Mouse (Mus musculus) gonadal fat pad, adult 2 months (tissue): ENCODE results near the gene Ccl17. TPM values are rescaled to one million over a fixed set of nuclear protein-coding genes. Genes with fewer than 3 reads are reported as not detected.

Source experiments
- DNase-seq: peaks from one replicate; pipeline ENCODE4 v3.0.0-alpha.2; 2012; ENCODE audit warnings: low read depth
- polyA plus RNA-seq: library from polyadenylated mRNA; depleted of rRNA; stranded (reverse); fragments of >200 nt; gene quantifications from 2 replicates; pipeline ENCODE4 v1.2.3, GENCODE M21; 2012

The Ccl17 gene
- polyA plus RNA-seq, 1 experiment, result 4.1 TPM

DNA sequence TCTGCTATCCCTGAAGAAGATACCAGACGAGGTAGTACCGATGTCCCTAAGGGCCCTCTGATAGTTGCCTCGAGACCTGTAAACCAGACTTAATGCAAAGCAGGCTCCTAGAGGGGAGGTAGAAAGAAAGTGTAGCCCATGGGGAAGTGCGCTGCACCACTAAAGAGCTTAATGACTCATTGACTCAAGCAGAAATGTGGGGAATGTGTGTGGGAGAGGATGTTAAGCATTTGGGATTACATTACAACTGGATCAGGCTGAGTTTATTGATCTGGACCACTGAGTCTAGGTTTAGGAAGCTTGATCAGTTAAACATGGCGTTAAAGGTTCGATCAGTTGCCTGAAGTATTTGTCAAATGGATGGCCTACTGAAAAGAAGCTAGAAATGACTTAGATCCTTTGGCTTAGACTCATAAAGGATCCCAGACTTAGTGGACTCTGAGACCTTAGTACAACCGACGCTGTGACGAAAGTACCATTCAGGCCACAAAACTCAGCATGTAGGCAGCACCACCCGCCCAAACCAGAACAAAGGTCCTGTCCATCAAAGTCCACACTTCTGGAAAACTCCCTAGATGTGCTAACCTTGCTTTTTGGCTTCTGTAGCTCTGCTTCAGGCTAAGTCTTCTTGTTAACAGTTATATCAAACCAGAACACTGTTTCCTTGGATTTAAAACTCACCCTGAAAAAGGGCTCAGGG is 20.8 kb upstream of the Ccl17 start:
- no peak for DNase-seq

DNA sequence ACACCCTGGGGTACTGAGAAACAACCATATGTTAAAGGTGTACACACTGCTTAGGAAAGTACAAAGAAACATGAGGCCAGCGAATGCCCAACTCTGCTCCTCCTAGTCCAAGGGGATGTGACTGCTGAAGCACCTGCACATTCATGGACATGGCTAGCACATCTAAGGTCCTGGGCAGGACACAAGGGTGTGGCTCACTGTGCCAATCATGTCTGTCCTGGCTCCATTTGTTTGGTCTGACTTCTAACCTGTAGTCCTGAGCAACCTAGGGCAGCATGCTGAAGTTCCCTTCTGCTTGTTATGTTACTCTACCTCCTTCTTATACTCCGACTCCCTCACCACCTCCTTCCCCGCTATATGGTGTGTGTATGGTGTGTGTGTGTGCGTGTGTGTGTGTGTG is 15.9 kb upstream of the Ccl17 start:
- DNase-seq, result no peak

DNA sequence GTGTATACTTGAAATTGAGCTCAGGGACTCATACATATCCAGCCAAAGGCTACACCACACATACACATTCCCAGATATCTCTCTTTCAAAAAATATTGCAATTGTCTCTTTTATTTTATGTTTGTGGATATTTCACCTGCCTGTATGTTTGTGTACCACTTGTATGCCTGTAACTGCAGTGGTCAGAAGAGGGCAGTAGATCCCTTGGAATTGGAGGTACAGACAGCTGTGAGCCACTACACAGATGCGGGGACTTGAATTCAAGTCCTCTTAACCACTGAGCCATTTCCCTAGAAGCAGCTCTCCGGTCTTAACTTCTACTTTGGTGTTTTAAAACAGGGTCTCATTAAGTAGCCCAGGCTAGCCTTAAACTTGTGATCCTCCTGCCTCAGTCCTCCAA is 15.5 kb upstream of the Ccl17 start:
- DNase-seq, result no peak

DNA sequence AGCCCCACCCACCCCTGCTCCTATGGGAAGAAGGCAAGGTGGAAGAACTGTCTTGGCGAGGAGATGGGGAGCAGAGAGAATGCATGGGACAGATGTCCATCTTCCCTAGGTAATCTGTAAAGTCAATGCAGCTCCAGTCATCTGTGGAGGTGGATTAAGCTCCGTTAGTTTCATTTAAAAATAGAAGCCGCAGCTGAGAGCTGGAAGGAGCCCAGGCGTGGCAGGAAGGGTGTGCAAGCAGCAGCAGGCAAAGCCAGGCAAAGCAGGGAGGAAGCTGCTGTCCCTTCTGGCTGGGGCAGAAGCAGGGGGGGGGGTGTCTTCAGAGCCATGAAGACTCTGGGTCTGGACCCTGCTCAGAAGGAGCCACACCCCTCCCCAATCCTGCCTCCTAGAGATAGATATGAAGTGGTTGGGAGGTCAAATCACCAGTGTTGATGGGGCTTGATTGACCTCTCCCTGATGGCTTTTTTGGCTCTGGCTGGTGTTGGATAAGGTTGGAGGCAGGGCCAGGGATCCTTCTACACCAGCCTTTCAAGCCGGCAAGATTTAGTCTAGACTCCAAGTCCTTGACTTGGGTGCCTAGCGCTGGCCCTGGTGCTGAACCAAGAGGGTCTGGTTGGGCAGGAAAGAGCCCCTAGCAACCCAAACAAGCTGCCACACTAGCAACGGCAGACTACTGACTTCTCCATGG is 9.8 kb upstream of the Ccl17 start:
- DNase-seq, result no peak

DNA sequence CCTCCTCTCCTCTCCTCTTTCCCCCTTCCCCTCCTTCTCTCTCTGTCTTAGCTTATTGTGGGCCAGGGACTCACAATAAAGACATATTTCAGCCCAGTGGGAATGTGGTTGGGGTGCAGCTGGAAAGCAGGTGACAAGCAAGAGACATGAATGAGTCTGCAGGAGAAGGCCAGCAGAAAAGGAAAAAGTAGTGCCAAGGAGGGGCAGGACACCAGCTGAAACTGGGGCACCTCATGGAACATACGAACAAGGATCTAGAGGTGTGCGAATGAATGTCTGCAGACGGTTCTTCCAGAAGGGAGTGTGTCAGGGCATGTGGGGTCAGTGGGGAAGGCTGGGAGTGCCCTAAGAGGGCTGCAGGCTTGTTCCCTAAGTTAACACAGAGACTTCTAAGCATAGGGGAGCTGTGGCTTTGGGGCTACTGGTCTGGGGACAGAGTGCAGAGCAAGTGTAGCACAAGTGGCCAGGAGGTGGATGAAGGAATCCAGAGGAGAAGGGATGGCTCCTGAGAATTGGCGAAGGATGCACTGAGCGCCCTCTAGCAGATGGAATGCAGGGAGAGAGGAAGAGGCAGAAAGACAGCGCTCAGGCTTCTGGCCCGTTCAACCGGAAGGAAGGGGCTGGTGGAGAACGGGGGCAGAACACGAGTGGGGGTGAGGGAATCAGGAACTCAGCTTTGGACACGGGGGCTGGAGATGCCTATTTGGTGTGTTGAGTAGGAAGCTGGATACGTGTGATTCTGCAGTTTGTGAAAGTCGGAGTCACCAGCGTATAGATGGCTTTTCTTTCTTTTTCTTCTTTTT is 8.8 kb upstream of the Ccl17 start:
- no peak for DNase-seq

DNA sequence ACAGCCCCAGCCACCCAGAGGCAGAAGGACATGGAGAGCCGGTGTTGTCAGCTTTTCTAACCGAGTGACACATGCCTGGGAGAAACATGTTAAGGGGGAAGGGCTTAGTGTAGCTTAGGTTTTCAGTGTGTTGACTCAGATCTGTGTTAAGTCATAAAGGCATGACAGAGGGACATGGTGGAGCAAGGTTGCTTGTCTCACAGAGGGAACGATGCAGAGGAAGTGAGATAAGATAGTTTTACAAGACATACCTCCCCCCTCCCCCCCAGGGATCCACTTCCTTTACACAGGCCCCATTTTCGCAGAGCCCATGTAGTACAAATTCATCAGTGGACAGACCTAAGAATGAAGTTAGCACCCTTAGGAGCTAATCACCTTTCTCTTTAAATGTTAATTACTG is 7.9 kb upstream of the Ccl17 start:
- no peak for DNase-seq

DNA sequence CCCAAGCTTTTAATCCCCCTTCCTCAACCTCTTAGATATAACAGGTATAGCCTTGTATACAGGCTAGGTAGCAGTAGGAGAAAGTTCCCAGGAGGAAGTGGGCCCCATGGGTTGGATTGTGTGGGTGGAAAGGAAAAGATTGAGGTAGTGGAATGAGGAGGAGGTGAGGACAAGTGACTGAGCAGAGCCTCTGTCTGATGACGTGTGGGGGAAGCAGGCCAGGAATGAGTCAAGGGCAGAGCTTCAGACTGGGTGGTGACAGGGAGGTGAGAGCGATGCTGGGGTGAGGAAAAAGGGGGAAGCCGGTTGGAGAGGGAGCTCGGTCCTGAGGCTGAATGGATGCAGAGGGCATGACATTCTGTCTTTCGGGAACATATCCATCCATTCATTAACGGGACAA is 6.7 kb upstream of the Ccl17 start:
- no peak for DNase-seq

DNA sequence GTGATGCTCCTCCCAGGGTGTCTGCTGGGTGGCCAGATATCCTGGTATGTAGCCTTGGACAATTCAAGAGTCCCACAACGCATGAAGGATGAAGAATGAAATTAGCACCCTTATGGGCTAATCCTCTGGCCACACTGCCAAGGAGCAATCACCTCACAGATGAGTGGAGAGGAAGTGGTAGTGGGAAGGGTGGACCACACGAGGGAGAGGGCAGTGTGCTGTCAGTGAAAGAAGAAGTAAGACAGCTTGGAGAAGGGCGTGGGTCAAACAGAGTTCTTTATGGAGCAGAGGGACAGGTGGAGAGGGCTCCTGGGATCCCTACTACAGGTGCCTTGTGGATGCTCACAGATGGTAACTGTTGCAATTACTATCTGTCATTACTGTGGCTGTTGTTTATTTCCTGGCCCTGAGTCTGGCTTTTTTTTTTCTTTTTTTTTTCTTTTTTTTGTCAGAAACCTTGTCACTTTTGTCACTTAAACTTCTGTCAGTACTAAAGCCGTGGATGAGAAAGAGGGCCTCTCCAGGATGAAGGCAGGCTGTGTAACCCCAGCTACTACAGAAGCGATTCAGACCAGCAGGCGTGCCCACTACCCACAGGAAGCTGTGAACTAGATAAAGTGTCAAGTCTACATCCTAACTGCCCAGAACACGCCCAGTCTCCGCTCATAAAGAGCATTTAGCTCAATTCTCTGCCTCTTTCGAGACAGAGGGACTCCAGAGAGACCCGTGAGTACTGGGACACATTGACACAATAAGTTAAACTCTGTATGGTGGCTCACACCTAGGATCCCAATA is 5.5 kb upstream of the Ccl17 start:
- DNase-seq, result no peak

DNA sequence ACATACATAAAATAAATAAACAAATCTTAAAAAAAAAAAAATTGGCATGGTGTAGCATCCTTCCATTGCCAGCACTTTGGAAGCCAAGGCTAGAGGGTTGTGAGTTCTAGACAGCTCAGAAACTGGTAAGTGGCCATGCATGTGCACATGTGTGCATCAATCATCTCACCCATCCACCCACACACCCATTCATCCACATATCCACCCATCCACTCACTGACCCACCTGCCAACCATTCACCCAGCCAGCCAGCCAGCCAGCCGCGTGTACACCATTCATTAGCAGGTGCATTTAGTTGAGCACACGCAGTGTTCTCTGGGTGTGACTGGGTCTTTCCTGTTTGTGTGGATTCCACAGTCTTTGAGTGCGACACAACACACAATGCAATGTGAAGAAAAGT is 4.4 kb upstream of the Ccl17 start:
- no peak for DNase-seq

DNA sequence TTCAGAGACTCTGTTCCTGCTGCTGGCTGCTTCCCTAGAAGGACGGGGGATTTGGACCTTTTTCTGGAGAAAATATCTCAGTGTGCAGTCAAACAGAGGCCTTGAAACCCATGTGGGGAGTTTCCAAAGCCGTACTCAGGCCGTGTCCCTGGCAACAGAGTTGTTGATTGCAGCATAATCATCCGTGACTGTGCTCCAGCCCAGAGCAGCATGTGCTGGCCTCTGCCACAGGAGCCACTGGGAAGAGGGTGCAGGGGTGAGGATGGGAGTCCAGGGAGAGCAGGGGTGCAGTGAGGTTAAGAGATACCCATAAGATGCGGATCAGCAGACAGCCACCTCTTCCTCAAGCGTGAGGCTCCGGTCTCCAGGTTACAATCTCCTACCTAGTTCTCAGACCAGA is 2.7 kb upstream of the Ccl17 start:
- DNase-seq, result no peak

DNA sequence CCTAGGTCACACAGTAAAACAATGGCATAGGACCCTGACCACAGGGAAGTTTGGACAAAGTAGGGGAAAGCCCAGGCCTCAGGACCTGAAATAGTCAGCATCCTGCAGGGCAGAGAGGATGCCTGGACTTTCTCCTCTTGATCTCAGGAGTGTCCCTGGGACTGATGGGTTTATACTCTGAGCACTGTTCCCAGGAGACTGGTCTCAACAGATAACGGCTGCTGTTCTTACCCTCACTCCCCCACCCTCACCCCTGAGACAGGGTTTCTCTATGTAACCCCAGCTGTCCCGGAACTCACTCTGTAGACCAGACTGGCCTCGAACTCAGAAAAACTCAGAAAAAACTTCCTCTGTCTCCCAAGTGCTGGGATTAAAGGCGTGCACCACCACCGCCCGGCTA is 1.9 kb upstream of the Ccl17 start:
- DNase-seq, result no peak

DNA sequence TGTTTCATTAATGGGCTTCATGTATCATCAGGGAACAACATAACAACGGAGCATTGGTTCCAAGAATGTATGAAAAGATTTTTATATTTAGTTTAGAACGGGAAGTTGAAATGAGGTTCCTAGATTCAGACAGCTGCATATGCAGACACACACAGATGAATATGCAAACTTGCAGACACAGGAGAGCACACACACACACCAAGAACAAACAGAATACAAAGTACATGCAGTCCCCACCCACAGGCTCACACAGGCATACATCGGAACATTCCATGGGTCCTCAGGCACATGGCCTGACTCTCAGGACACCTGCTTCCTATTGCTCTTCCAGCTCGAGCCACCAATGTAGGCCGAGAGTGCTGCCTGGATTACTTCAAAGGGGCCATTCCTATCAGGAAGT is 602 bp downstream of the Ccl17 start:
- DNase-seq, result no peak

DNA sequence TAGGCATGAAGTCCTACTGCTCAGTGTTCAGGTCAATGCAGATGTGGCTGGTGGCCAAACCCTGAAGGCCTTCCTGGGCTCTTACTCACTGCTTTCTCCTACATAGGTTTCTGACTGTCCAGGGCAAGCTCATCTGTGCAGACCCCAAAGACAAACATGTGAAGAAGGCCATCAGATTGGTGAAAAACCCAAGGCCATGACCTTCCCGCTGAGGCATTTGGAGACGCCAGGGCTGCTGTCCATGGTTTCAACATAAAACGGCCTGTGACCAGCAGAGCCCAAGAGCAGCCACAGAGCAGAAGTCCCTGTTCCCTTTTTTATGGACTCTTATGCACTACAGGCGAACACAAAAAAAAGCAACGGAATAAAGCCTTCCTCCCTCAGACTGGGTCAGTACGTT is 1.4 kb downstream of the Ccl17 start:
- DNase-seq, result no peak

DNA sequence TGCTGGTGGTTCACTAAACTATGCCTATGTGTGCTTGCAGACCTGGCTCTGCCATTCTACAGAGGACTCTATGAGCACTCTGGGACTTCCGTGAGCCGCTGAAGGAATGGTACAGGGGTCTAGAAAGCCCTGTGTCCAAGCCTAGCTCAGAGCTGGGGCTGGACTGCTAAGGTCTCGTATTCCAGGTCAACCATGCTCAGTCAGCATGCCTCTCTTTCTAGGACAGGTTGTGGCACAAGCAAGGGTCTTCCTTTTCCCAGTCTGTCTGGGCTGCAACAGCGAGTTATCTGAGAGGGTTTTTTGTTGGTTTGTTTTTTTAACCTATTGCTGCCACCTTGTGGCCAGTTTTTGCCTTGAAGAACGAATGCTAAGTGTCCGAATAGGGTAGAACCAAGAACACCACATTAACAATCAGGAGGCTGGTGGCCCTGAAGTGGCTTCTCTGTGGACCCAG is 2.4 kb downstream of the Ccl17 start:
- DNase-seq, result no peak

DNA sequence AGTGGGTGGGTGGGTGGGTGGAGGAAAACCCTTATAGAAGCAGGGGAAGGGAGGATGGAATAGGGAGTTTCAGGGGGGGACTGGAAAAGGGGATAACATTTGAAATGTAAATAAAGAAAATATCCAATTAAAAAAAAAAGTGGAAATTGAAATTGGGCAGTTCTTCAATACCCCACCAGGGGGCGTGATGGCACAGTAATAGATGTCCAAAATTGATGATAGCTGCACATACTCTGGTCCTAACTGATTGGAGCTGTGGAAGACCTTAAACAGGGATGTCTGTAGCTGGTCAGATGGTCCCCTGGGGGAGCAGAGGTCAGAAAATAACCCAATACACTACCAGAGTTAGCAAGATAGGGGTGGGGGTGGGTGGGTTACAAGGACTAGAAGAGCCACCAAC is 4.3 kb downstream of the Ccl17 start:
- no peak for DNase-seq

DNA sequence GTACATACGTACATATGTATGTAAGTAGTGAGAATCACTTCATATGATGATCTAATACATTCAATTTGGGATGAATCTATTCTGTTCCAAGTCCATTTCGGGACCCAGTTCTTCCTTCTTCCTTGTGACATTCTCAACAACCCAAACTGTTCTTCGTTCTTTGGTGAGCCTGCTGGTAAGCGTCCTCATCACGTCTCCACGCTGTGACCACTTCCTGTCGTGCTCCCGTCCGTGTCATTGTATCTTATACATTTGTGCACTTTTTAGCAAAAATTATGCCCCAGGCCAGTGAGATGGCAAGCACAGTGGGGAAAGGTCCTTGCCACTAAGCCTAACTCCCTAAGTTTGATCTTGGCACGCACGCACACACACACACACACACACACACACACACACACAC is 7.7 kb downstream of the Ccl17 start:
- no peak for DNase-seq

DNA sequence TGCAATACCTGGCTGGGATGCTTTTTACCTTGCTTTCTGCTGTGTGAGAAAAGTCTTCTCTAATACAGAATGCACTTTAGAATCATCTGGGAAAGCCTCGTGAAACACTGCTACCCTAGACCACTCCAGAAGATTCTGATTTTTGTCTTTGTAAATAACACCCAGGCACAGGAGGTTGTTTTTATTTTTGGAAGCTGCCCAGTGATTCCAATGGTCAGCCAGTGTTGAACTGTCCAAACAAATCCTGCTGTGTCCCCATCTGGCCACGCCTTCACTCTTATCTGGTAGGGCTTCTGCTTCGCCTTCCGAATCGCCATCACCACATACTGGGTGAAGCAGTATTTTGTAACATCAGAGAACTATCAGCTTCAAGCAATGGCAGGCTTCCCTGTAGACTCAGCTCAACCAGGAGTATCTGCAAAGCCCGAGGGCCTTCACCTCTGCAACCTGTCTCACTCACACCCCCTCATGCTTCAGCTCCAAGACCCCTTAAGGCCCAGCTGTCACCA is 9.5 kb downstream of the Ccl17 start:
- DNase-seq, result no peak

DNA sequence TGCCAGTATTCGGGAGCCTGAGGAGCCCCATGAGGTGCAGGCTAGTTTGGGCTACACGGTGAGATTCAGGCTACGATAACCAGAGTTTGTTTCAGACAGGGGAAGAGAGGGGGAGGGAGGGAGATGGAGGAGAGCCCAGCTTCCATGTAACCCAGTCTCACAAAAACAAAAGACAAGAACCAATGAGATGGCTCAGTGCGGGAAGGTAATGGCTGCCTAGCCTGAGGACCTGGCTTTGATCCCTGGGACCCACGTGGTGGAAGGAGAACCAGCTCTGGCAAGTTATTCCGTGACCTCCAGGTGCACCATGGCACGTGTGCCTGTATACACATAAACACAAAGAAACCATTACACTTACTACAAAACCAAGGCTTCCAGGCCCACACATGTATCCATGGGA is 10.3 kb downstream of the Ccl17 start:
- DNase-seq, result no peak

DNA sequence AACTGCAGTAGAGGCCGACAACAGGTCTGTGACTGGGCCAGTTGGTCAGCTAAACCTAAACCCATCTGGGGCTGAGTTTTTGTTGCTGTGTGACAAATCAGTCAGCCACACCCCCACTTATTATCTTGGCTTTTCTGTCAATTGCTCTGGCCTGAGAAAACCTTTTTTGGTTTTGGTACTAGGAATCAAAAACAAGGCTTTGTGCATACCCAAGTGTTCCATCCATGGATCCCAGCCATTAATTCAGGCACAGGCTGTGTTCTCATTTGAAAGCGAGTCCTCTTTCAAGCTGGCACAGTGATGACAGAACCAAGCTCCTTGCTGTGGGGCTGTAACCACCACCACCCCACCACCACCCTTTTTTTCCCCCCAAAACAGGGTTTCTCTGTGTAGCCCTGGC is 11.1 kb downstream of the Ccl17 start:
- DNase-seq, result no peak

DNA sequence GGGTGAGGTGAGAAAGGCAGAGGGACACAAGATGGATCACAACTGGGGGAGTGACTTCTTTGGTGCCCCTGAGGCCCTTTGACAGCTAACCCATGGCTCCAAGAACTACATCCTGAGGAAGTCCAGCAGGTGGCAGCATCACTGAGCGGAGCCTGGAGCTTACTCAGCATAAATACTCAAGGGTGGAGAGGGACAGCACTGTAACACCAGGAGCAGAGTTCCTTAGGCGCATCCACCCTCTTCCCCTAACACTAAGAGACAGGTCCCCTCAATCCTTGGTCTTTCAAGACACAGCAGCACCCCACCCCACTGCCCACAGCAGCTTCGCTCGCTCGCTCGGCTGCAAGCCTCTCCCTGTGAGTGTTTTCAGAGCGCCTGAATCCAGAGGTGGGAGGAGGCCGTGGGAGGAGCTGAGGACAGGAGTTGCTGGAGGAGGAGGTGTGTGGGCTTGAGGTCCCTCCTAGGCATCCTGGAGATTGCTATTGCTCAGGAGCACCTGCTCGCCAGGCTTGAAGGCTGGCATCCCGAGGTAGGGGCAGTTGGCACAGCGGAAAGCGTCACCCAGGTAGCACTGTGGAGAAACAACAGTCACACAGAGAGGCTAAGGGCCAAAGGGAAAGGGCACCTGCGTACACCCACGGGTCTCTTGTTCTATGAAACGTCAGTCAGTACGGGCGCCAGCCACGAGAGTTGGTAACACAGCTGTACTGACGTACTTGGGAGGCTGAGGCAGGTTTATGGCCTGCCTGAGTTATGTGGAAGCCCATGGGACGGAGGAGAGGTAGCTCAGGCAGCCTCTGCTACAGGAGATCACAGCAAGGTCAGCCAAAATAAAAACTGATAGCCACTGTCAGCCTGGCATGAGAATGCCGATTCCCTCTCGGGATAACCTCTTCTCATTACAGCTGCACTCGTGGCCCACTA is 12.6 kb downstream of the Ccl17 start:
- no peak for DNase-seq

DNA sequence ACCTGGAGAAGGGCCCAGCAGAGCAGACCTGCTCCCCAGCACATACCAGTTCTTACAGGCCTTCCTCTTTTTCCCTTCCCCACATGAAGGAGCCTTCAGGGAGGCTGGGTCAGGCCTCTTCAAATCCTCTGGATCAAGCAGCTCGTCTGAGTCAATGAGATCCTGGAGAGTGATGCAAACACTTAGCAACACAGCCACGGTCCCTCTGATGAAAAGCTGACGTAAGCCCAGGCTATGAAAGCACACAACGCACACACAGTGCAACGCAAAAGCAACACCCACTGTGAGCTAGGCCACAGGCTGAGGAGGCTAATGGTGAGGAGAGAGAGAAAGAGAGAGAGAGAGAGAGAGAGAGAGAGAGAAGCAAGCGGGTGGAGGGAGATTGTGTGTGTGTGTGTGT is 14.9 kb downstream of the Ccl17 start:
- no peak for DNase-seq
